Mouse (Mus musculus) olfactory bulb, adult 2 months (tissue): Measurements from ENCODE around the gene Tfec.

Experiments used
- CTCF ChIP-seq: fragments of 200-500 bp; IDR thresholded peaks from 2 replicates; pipeline ENCODE4 v1.5.1; 2012; ENCODE audit warnings: low read depth, mild to moderate bottlenecking, low read length, moderate library complexity; ENCODE audit not compliant: insufficient read depth
- POLR2A ChIP-seq: fragments of 200-500 bp; IDR thresholded peaks from 2 replicates; pipeline ENCODE4 v1.6.1; 2012; ENCODE audit warnings: mild to moderate bottlenecking, low read depth, low read length, moderate library complexity; ENCODE audit not compliant: insufficient read depth

GRCm38 (mm10) chr6:16854977-16855376, 43.3 kb downstream of the Tfec start:
- no peak for TF ChIP-seq CTCF
- no peak for TF ChIP-seq POLR2A
